ENCODE assay signal across 22 mouse cellular contexts in genomic region chrX:99438803-99439202, GRCm38 (mm10). TPM values are rescaled to one million over a fixed set of nuclear protein-coding genes. Genes with fewer than 3 reads are reported as not detected.
DNase-seq lines count a peak whose midpoint lies in the region; ATAC-seq and TF ChIP-seq lines count a peak whose summit lies in the region.
"Had no signal": no experiment of that assay in that cellular context is flagged by ENCODE, and none has a peak within 500 bp of the region (broad histone marks: within the 10 kb centered on the region; RNA-seq: fewer than 3 reads in every experiment).

No protein-coding gene starts in this region.

- peak; percentile 27; the same call in 1 of the 2 replicates for TF ChIP-seq CTCF in forebrain, postnatal 0 days (IDR thresholded peaks at IDR 0.05; ENCODE audit: low read depth)
- TF ChIP-seq CTCF in kidney, postnatal 0 days (IDR thresholded peaks at IDR 0.05; ENCODE audit: low read depth), result peak; percentile 32; the same call in 1 of the 2 replicates
- peak; percentile 29 for TF ChIP-seq CTCF in midbrain, postnatal 0 days (IDR thresholded peaks at IDR 0.05)

- no peak for ATAC-seq in forebrain, postnatal 0 days
- no peak for ATAC-seq in forebrain, embryonic 13.5 days
- no peak for ATAC-seq in kidney, postnatal 0 days (replicated peaks; ENCODE audit: low FRiP score, low read depth)
- no peak for ATAC-seq in midbrain, postnatal 0 days (ENCODE audit: low FRiP score)
- no peak for ATAC-seq in midbrain, embryonic 13.5 days

- no peaks in the 10 kb centered on the region for H3K4me1 ChIP-seq in forebrain, postnatal 0 days (ENCODE audit: insufficient read depth)
- peaks cover 48% of the 10 kb centered on the region for H3K4me1 ChIP-seq in forebrain, embryonic 13.5 days
- 0 out of 2 replicates have a peak, but pooled peaks cover 6% of the 10 kb centered on the region for H3K4me1 ChIP-seq in kidney, postnatal 0 days (replicated peaks; ENCODE audit: insufficient read depth, low read length)
- no peaks in the 10 kb centered on the region for H3K4me1 ChIP-seq in midbrain, postnatal 0 days (ENCODE audit: insufficient read depth, low read length)
- H3K4me1 ChIP-seq in midbrain, embryonic 13.5 days (replicated peaks), result peaks cover 9% of the 10 kb centered on the region

- H3K36me3 ChIP-seq in forebrain, postnatal 0 days (ENCODE audit: insufficient read depth), result no peaks in the 10 kb centered on the region
- H3K36me3 ChIP-seq in forebrain, embryonic 13.5 days (ENCODE audit: poor library complexity, severe bottlenecking), result no peaks in the 10 kb centered on the region
- no peaks in the 10 kb centered on the region for H3K36me3 ChIP-seq in kidney, postnatal 0 days (ENCODE audit: insufficient read depth, low read length)
- H3K36me3 ChIP-seq in midbrain, postnatal 0 days (ENCODE audit: insufficient read depth, low read length), result no peaks in the 10 kb centered on the region
- no peaks in the 10 kb centered on the region for H3K36me3 ChIP-seq in midbrain, embryonic 13.5 days
- H3K36me3 ChIP-seq: embryonic facial prominence, embryonic 15.5 days; heart, embryonic 10.5 days had no signal

- no peaks in the 10 kb centered on the region for H3K27me3 ChIP-seq in forebrain, postnatal 0 days (ENCODE audit: insufficient read depth, low read length)
- peaks cover 13% of the 10 kb centered on the region; the same call in 1 of the 2 replicates for H3K27me3 ChIP-seq in forebrain, embryonic 13.5 days
- H3K27me3 ChIP-seq in kidney, postnatal 0 days (ENCODE audit: insufficient read depth, low read length), result no peaks in the 10 kb centered on the region
- H3K27me3 ChIP-seq in midbrain, postnatal 0 days (ENCODE audit: insufficient read depth, low read length), result peaks cover 18% of the 10 kb centered on the region; the same call in 1 of the 2 replicates
- H3K27me3 ChIP-seq in midbrain, embryonic 13.5 days, result peaks cover 62% of the 10 kb centered on the region
- H3K27me3 ChIP-seq: CH12.LX had no signal

- H3K9me3 ChIP-seq in forebrain, postnatal 0 days (ENCODE audit: low read length), result no peaks in the 10 kb centered on the region
- no peaks in the 10 kb centered on the region for H3K9me3 ChIP-seq in forebrain, embryonic 13.5 days (replicated peaks)
- H3K9me3 ChIP-seq in kidney, postnatal 0 days (replicated peaks; ENCODE audit: low read length), result no peaks in the 10 kb centered on the region
- H3K9me3 ChIP-seq in midbrain, postnatal 0 days (ENCODE audit: low read length), result no peaks in the 10 kb centered on the region
- no peaks in the 10 kb centered on the region for H3K9me3 ChIP-seq in midbrain, embryonic 13.5 days
- H3K9me3 ChIP-seq: embryonic facial prominence, embryonic 15.5 days; heart, embryonic 10.5 days had no signal

- 67% methylated on average over 1 of the region's 1 CpGs for WGBS in forebrain, postnatal 0 days
- WGBS in forebrain, embryonic 13.5 days, result 65% methylated on average over 1 of the region's 1 CpGs
- 74% methylated on average over 1 of the region's 1 CpGs for WGBS in kidney, postnatal 0 days
- WGBS in midbrain, postnatal 0 days, result 75% methylated on average over 1 of the region's 1 CpGs
- 78% methylated on average over 1 of the region's 1 CpGs for WGBS in midbrain, embryonic 13.5 days

- no peak overlapping the region for H3K4me2 ChIP-seq in forebrain, postnatal 0 days (ENCODE audit: low read depth)
- no peak overlapping the region for H3K4me2 ChIP-seq in forebrain, embryonic 13.5 days
- no peak overlapping the region for H3K4me2 ChIP-seq in kidney, postnatal 0 days (ENCODE audit: low read length)
- no peak overlapping the region for H3K4me2 ChIP-seq in midbrain, postnatal 0 days (ENCODE audit: low read depth, low read length, poor library complexity, severe bottlenecking)
- H3K4me2 ChIP-seq in midbrain, embryonic 13.5 days (replicated peaks), result no peak overlapping the region
- H3K4me2 ChIP-seq: embryonic facial prominence, embryonic 15.5 days; hindbrain, embryonic 14.5 days had no signal

- H3K4me3 ChIP-seq in forebrain, postnatal 0 days (ENCODE audit: low read depth, low read length), result no peak overlapping the region
- no peak overlapping the region for H3K4me3 ChIP-seq in forebrain, embryonic 13.5 days
- no peak overlapping the region for H3K4me3 ChIP-seq in kidney, postnatal 0 days (replicated peaks; ENCODE audit: low read depth, low read length)
- H3K4me3 ChIP-seq in midbrain, postnatal 0 days (ENCODE audit: low read depth, low read length), result no peak overlapping the region
- no peak overlapping the region for H3K4me3 ChIP-seq in midbrain, embryonic 13.5 days (replicated peaks)
- H3K4me3 ChIP-seq: embryonic facial prominence, embryonic 15.5 days; erythroblast, embryonic 14.5 days; gastrocnemius, adult 2 months; heart, embryonic 10.5 days had no signal

- H3K27ac ChIP-seq in forebrain, postnatal 0 days (ENCODE audit: low read depth, low read length), result no peak overlapping the region
- H3K27ac ChIP-seq in forebrain, embryonic 13.5 days, result no peak overlapping the region
- no peak overlapping the region for H3K27ac ChIP-seq in kidney, postnatal 0 days
- H3K27ac ChIP-seq in midbrain, postnatal 0 days (ENCODE audit: low read depth, low read length), result no peak overlapping the region
- H3K27ac ChIP-seq in midbrain, embryonic 13.5 days, result no peak overlapping the region
- H3K27ac ChIP-seq: embryonic facial prominence, embryonic 15.5 days; gastrocnemius, adult 2 months; heart, embryonic 10.5 days; hindbrain, embryonic 14.5 days had no signal

- no peak for DNase-seq in forebrain, postnatal 0 days
- peak; percentile 44 for DNase-seq in kidney, postnatal 0 days (ENCODE audit: low spot score)
- DNase-seq in kidney, postnatal 14 days, result no peak
- no peak for DNase-seq in midbrain, postnatal 0 days (ENCODE audit: low spot score)
- no peak for DNase-seq in embryo, embryonic 10 days (ENCODE audit: low spot score)
- DNase-seq: adrenal gland, adult 2 months; adrenal gland, postnatal 25 days; cerebellum, adult 11-12 months; cerebellum, adult 9-10 months; embryo, embryonic 11 days; gastrocnemius, adult 2 months; gastrocnemius, postnatal 36 days; heart, adult 18-20 months; heart, postnatal 14 days; kidney, adult 11 months had no signal

- H3K9ac ChIP-seq in forebrain, postnatal 0 days, result no peak overlapping the region
- H3K9ac ChIP-seq in forebrain, embryonic 13.5 days, result no peak overlapping the region
- H3K9ac ChIP-seq in kidney, postnatal 0 days (ENCODE audit: low read depth, low read length), result no peak overlapping the region
- no peak overlapping the region for H3K9ac ChIP-seq in midbrain, postnatal 0 days (replicated peaks; ENCODE audit: low read length, poor library complexity, severe bottlenecking)
- H3K9ac ChIP-seq in midbrain, embryonic 13.5 days (replicated peaks), result no peak overlapping the region
- H3K9ac ChIP-seq: embryonic facial prominence, embryonic 15.5 days; hindbrain, embryonic 14.5 days had no signal

RNA-seq across cellular contexts. Expression of gene Pja1, which starts 32.3 kb away (rescaled TPM):
- total RNA-seq in forebrain, postnatal 0 days (2014; rRNA removed), result 270 and 285 TPM in 2 replicates
- polyA plus RNA-seq in forebrain, postnatal 0 days (2015; fragmentation: Nextera tagmentation; extraction: Ambion mirVana), result 378 and 395 TPM in 2 replicates
- 316 and 321 TPM in 2 replicates for polyA plus RNA-seq in forebrain, embryonic 13.5 days (2015; fragmentation: Nextera tagmentation; extraction: Ambion mirVana)
- 158 and 162 TPM in 2 replicates for polyA plus RNA-seq in kidney, postnatal 0 days (2015; fragmentation: Nextera tagmentation; extraction: Ambion mirVana)
- total RNA-seq in midbrain, postnatal 0 days (2014; rRNA removed), result 250 and 271 TPM in 2 replicates
- polyA plus RNA-seq in midbrain, postnatal 0 days (2015; fragmentation: Nextera tagmentation; extraction: Ambion mirVana), result 405 and 423 TPM in 2 replicates
- polyA plus RNA-seq in midbrain, embryonic 13.5 days (2015; fragmentation: Nextera tagmentation; extraction: Ambion mirVana), result 322 and 354 TPM in 2 replicates
